ENCODE assay signal across 26 mouse cellular contexts in genomic region chr19:11791825-11792224, GRCm38 (mm10). TPM values are rescaled to one million over a fixed set of nuclear protein-coding genes. Genes with fewer than 3 reads are reported as not detected.
"Had no signal": no experiment of that assay in that cellular context is flagged by ENCODE, and none has a peak within 500 bp of the region (broad histone marks: within the 10 kb centered on the region; RNA-seq: fewer than 3 reads in every experiment).

No protein-coding gene starts in this region.

- DNase-seq: lung, adult 18-20 months; lung, embryonic 14.5 days; lung, postnatal 10 days; lung, postnatal 4 days; midbrain, embryonic 14.5 days; retina, postnatal 1 day; right cerebral cortex, adult 18-20 months; right cerebral cortex, postnatal 25 days; right cerebral cortex, postnatal 4 days; spleen, adult 18-20 months; thymus, adult 2 months; thymus, postnatal 25 days; thymus, postnatal 4 days had no signal

- H3K4me1 ChIP-seq: midbrain, embryonic 10.5 days; midbrain, embryonic 12.5 days; neural tube, embryonic 13.5 days; neural tube, embryonic 15.5 days had no signal

- ATAC-seq: midbrain, embryonic 16.5 days had no signal

- H3K36me3 ChIP-seq: midbrain, embryonic 12.5 days; neural tube, embryonic 13.5 days; neural tube, embryonic 15.5 days had no signal

- H3K4me3 ChIP-seq: midbrain, embryonic 10.5 days; midbrain, embryonic 12.5 days; myocyte; neural tube, embryonic 13.5 days; neural tube, embryonic 15.5 days had no signal

- H3K9me3 ChIP-seq: midbrain, embryonic 10.5 days; midbrain, embryonic 12.5 days; neural tube, embryonic 13.5 days; neural tube, embryonic 15.5 days had no signal

- H3K27me3 ChIP-seq: midbrain, embryonic 12.5 days; neural tube, embryonic 13.5 days; neural tube, embryonic 15.5 days had no signal

RNA-seq across cellular contexts. Expression of gene Gif, which starts 44.5 kb away (rescaled TPM):
- total RNA-seq: megakaryocyte-erythroid progenitor cell, adult 5-6 weeks had no signal
- polyA plus RNA-seq: liver, embryonic 16.5 days; midbrain, embryonic 10.5 days; midbrain, embryonic 12.5 days; midbrain, embryonic 14.5 days; midbrain, embryonic 16.5 days; myocyte; neural tube, embryonic 11.5 days; neural tube, embryonic 13.5 days; neural tube, embryonic 15.5 days; urinary bladder, adult 2 months had no signal

RNA-seq across cellular contexts. Expression of gene Olfr1417, which starts 47.2 kb away (rescaled TPM):
- polyA plus RNA-seq: liver, embryonic 16.5 days; lung, embryonic 14.5 days; lung, embryonic 16.5 days; midbrain, embryonic 10.5 days; midbrain, embryonic 12.5 days; myocyte; neural tube, embryonic 11.5 days; neural tube, embryonic 13.5 days; neural tube, embryonic 15.5 days; small intestine, adult 2 months; stomach, embryonic 14.5 days; thymus, adult 2 months had no signal
